Mouse (Mus musculus) embryonic facial prominence, embryonic 12.5 days (tissue): ENCODE results near the gene Cps1. TPM values are rescaled to one million over a fixed set of nuclear protein-coding genes. Genes with fewer than 3 reads are reported as not detected.

Experiments
- ATAC-seq: fragments of 200-750 bp; cut with Nextera tagmentation; 2 replicates; pipeline ENCODE4 v1.8.0; 2017; ENCODE audit not compliant: insufficient number of reproducible peaks, insufficient read depth, low FRiP score, low TSS enrichment
- H3K27ac ChIP-seq: fragments of 300-500 bp; sonication (generic); 2 replicates; pipeline ENCODE4 v1.5.1; 2016; ENCODE audit warnings: mild to moderate bottlenecking
- H3K27me3 ChIP-seq: fragments of 300-500 bp; sonication (generic); 2 replicates; pipeline ENCODE4 v1.6.1; 2016; ENCODE audit warnings: mild to moderate bottlenecking, moderate library complexity
- H3K36me3 ChIP-seq: fragments of 300-500 bp; sonication (generic); 2 replicates; pipeline ENCODE4 v1.6.1; 2016; ENCODE audit warnings: mild to moderate bottlenecking
- H3K4me1 ChIP-seq: fragments of 300-500 bp; sonication (generic); 2 replicates; pipeline ENCODE4 v1.6.1; 2016
- H3K4me2 ChIP-seq: fragments of 300-500 bp; sonication (generic); replicated peaks from 2 replicates; pipeline ENCODE4 v1.6.1; 2016; ENCODE audit warnings: mild to moderate bottlenecking, moderate library complexity
- H3K4me3 ChIP-seq: fragments of 300-500 bp; sonication (generic); 2 replicates; pipeline ENCODE4 v1.5.1; 2016; ENCODE audit warnings: mild to moderate bottlenecking
- H3K9ac ChIP-seq: fragments of 300-500 bp; sonication (generic); 2 replicates; pipeline ENCODE4 v1.6.1; 2016; ENCODE audit warnings: mild to moderate bottlenecking, moderate library complexity
- H3K9me3 ChIP-seq: fragments of 300-500 bp; sonication (generic); 2 replicates; pipeline ENCODE4 v1.6.1; 2016; ENCODE audit warnings: mild to moderate bottlenecking, moderate library complexity
- WGBS: fragments of 180-500 bp; shearing (Covaris S2); methylation state at CpG from one replicate; pipeline ENCODE4 v1.1.7; 2016; 5-methylcytosine and 5-hydroxymethylcytosine counted together
- polyA plus RNA-seq: library from polyadenylated mRNA; unstranded; fragments of >200 nt; fragmentation: Nextera tagmentation; extraction: Ambion mirVana; gene quantifications from 2 replicates; pipeline ENCODE4 v1.2.1, GENCODE M21; 2016

Cps1 gene
- polyA plus RNA-seq, 1 experiment from 2014 or later, result 0.13 TPM

- WGBS, result 88% methylated on average over 1 of the region's 1 CpGs
- Histone ChIP-seq H3K9me3 (no peaks in the 10 kb centered on the region), H3K4me2 (no peak overlapping the region)
Observed at GRCm38 (mm10) chr1:67238446-67238845, 115.6 kb downstream of the Cps1 start.

GRCm38 (mm10) chr1:67238941-67239340 lies 116.1 kb downstream of the Cps1 start:
- no peaks in the 10 kb centered on the region for H3K4me1 ChIP-seq
- no peaks in the 10 kb centered on the region for H3K9me3 ChIP-seq
- ATAC-seq, result no peak
- no peak overlapping the region for H3K9ac ChIP-seq
- WGBS, result 94% methylated on average over 1 of the region's 1 CpGs
- H3K27me3 ChIP-seq, result no peaks in the 10 kb centered on the region
- H3K36me3 ChIP-seq, result no peaks in the 10 kb centered on the region
- no peak overlapping the region for H3K27ac ChIP-seq
- no peak overlapping the region for H3K4me2 ChIP-seq
- no peak overlapping the region for H3K4me3 ChIP-seq

More at GRCm38 (mm10) chr1:67238446-67238845, 115.6 kb downstream of the Cps1 start:
- no peaks in the 10 kb centered on the region for H3K4me1 ChIP-seq
- H3K36me3 ChIP-seq, result no peaks in the 10 kb centered on the region
- no peak overlapping the region for H3K27ac ChIP-seq
- no peak overlapping the region for H3K4me3 ChIP-seq
- H3K9ac ChIP-seq, result no peak overlapping the region
- H3K27me3 ChIP-seq, result no peaks in the 10 kb centered on the region
- ATAC-seq, result no peak

- Histone ChIP-seq H3K9me3 (no peaks in the 10 kb centered on the region), H3K27ac (no peak overlapping the region), H3K27me3 (no peaks in the 10 kb centered on the region), H3K4me2 (no peak overlapping the region), H3K9ac (no peak overlapping the region), H3K36me3 (no peaks in the 10 kb centered on the region), H3K4me1 (no peaks in the 10 kb centered on the region), H3K4me3 (no peak overlapping the region)
- no peak for ATAC-seq
- WGBS, result 78% methylated on average over 1 of the region's 1 CpGs
Observed at GRCm38 (mm10) chr1:67265222-67265621, 142.4 kb downstream of the Cps1 start.

- H3K27me3 ChIP-seq, result no peaks in the 10 kb centered on the region
- no peak overlapping the region for H3K9ac ChIP-seq
- ATAC-seq, result no peak
- H3K27ac ChIP-seq, result no peak overlapping the region
- H3K9me3 ChIP-seq, result no peaks in the 10 kb centered on the region
- H3K4me1 ChIP-seq, result no peaks in the 10 kb centered on the region
- H3K4me3 ChIP-seq, result no peak overlapping the region
- H3K4me2 ChIP-seq, result no peak overlapping the region
- H3K36me3 ChIP-seq, result no peaks in the 10 kb centered on the region
Observed at GRCm38 (mm10) chr1:67267972-67268371, 145.1 kb downstream of the Cps1 start.

- no peaks in the 10 kb centered on the region for H3K27me3 ChIP-seq
- H3K4me3 ChIP-seq, result no peak overlapping the region
- H3K9me3 ChIP-seq, result no peaks in the 10 kb centered on the region
- H3K4me2 ChIP-seq, result no peak overlapping the region
- no peak overlapping the region for H3K27ac ChIP-seq
- ATAC-seq, result no peak
- H3K4me1 ChIP-seq, result no peaks in the 10 kb centered on the region
- no peak overlapping the region for H3K9ac ChIP-seq
- no peaks in the 10 kb centered on the region for H3K36me3 ChIP-seq
Observed at GRCm38 (mm10) chr1:67268450-67268849, 145.6 kb downstream of the Cps1 start.

GRCm38 (mm10) chr1:67276270-67276669 lies 153.4 kb downstream of the Cps1 start:
- Histone ChIP-seq H3K4me3 (no peak overlapping the region), H3K36me3 (no peaks in the 10 kb centered on the region), H3K4me2 (no peak overlapping the region), H3K9ac (no peak overlapping the region), H3K9me3 (no peaks in the 10 kb centered on the region), H3K27me3 (no peaks in the 10 kb centered on the region), H3K4me1 (no peaks in the 10 kb centered on the region), H3K27ac (no peak overlapping the region)
- 86% methylated on average over 1 of the region's 1 CpGs for WGBS
- no peak for ATAC-seq

Other genes with a start within 250 kb of the Cps1 start
- gene Myl1, start 177.6 kb upstream of the Cps1 start, polyA plus RNA-seq, result 69.6 and 93.9 TPM in 2 replicates
- gene Lancl1, start 84.2 kb upstream of the Cps1 start, polyA plus RNA-seq, result 110 and 115 TPM in 2 replicates